Mouse (Mus musculus): ENCODE data around the gene Hoxb3.

Gene Hoxb3

DNA sequence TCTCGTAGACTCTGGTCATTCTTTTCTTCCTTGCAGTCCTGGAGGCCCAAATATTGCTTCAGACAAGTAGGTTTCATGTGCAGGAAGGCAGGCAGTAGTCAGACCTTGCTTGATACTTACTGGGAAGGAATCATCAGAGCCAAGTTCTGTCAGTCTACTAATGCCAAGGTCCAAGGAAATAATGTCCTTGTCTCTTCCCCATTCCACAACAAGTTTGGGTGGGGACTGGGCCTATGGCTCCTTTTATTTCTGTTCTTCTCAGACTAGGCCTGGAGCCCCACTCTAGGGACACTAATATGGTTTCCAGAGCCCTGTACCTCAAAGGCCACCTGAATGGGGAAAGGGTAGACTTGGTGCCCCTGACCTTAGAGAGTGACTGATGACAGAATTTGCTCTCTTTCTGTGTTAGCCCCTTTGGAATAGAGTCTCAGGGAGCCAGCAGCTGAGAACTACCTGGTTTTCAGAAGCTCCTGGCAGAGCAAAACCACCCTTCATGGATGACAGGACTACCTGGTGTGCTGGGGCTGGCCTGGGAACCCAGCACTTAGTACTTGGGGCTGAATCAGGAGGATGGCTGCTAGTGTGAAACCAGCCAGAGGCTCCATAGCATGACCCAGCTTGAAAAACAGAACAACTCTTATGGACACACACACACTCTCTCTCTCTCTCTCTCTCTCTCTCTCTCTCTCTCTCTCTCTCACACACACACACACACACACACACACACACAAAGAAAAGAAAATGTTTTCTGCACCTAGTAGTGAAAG lies 34.5 kb upstream of the Hoxb3 start:
- no peak for DNase-seq (ENCODE audit: low read depth, low spot score)

DNA sequence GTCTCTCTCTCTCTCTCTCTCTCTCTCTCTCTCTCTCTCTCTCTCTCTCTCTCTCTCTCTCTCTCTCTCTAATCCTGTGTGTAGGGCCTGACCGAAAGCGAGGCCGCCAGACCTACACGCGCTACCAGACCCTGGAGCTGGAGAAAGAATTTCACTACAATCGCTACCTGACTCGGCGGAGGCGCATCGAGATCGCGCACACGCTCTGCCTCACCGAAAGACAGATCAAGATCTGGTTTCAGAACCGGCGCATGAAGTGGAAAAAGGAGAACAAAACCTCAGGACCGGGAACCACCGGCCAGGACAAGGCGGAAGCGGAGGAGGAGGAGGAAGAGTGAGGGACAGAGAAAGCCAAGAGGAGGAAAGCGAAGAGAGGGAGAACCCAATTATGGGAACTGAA lies 33.8 kb upstream of the Hoxb3 start:
- DNase-seq (ENCODE audit: low read depth, low spot score), result no peak

DNA sequence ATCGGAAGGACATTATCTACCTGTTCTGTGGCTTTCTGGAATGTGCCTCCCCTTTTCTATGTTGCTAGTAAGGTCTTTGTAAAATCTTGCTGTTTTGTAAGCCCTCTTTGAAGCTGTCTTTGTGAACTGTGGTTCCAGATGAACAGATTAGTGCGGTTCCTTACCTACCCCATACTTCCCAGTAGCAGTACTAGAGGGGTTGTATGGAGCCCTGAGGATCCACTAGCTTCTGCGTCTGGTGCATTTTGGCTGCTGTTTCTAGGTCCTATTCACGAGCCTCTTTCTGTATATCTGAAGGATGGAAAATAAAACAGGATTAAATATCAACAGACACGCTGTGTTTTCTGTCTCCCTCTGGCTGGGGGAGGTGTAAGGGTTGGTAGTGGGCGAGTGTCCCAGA lies 33.3 kb upstream of the Hoxb3 start:
- no peak for DNase-seq (ENCODE audit: low read depth, low spot score)

DNA sequence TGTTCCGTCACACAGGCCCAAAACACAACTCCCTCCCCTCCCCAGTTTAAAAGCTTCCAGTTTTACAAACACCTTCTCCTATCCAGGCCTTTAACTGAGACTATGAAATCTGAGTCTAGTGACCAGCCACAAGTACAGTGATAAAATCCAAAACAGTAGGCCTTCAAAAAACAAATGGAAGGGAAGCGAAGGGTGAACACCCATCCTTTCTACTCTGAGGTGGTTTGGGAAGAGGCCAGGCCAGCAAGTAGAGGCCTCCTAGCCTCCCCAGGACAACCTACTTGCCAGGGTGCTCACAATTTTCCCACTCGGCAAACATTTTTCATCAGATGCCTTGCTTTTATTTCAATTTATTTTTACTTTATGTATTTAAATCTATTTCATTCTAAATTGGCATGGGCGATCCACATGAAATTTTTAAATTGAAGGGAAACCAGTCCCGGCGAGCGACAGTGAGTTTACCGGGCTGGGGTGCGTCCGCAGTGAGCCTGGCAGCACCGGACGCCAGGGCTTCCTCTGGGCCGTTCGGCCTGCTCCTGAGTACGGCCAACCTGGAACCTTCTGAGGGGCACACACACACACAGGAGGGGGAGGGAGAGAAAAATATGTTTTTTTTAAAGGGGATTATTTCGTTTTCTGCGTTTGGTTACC lies 32.3 kb upstream of the Hoxb3 start:
- no peak for DNase-seq (ENCODE audit: low read depth, low spot score)

DNA sequence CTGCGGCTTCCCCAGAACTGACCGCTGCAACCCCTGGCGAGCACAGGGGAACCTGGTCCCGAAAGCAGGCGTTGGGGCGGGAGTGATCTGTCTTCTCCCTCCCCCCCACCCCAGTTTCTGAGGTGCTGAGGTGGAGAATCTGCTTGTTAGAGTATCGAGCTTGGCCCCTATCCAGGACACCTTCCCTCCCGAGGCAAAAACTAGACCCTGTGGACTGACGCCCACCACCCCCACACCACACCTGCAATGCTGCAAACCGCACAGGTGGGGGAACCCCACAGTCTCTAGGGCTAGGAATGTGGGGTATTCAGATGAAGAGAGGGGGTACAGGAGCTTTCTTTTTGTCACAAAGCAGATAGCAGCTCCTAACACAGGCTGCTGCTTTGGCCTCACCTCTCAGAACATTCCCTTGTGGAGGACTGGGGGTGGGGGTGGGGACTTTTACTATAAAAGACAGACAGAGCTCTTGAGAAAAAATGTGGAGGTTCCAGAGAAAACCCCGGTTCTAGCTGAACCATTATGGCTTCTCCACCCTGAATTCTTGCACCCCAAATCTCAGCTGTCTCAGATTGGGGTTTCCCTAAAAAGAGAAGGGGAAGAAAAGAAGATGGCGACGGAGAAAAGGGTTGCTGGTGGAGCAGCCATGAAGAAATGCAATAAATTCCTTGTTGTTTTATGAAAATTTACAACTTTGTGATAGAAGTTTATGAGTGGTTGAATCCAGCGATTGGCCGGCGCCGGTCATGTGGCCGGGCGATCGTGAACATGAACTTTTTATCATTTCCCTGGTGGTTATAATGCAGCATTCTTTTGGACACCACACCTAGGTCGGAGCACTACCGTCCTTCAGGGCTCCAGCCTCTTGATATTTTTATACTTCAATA lies 31.2 kb upstream of the Hoxb3 start, which contains the start of gene Hoxb6:
Gene Hoxb6, plus strand, starts transcription at position 796 of the 884 bp plus-strand sequence.
- peak; percentile 68 for DNase-seq (ENCODE audit: low read depth, low spot score)

DNA sequence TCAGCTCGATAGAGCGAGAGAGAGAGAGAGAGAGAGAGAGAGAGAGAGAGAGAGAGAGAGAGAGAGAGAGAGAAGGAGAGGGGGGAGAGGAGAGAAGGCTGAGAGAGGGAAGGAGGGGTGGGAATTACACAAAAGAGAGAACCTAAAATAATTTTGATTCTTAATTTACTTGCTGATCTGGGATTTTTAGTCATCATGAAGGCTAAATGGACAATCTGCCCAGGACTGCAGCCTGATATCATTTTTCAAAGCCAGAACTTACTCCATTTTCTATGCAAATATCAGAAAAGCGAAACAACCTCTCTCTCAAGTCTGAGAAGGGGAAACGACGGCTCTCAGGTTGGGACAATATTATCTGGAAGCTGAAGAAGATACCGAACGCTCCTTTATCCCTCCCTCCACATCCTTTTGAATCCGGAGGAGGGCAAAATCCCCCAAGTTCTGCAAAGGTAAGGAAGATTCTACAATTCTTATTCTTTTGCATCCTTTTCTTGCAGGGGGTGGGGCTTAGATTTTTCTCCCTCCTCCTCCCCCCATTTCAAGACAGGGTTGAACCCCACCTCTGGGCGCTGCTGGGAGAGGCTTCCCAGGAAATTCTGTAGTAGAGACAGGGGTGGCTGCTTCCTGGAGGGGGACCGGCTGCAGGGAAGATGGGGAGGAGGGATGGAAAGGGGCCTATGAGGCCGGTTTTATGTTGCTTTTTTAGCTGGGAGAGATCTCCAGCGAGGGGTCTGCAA lies 30.4 kb upstream of the Hoxb3 start:
- peak; percentile 40 for DNase-seq (ENCODE audit: low read depth, low spot score)

DNA sequence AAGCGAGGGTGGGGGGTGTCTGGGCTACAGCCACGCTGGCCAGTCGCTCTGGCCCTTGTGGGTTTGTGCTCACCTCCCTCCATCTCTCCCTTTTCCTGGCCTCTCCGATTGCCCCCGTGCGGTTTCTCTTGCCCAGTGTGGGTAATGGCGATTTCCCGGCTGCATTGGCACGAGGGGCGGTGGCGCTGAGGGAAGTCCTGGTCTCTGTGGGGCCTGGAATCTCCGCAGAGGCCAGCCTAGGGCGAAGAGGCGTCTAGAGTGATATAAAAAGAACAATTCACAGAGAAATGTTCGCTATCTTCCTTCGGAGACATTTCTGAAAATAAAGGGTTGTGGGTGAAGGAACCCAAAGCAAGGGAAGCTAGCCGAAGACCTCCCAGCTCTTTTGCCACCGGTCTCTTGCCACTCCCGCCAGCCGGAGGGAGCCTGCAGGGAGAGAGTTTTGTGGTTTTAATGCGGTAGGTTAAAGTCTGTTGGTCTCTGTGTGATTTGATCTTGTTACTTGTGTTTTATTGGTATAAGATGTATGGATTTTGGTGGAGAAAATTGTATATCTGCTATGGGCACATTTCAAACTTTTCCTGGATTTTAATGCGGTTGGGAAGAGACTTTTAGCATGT lies 29.7 kb upstream of the Hoxb3 start:
- DNase-seq (ENCODE audit: low read depth, low spot score), result no peak

DNA sequence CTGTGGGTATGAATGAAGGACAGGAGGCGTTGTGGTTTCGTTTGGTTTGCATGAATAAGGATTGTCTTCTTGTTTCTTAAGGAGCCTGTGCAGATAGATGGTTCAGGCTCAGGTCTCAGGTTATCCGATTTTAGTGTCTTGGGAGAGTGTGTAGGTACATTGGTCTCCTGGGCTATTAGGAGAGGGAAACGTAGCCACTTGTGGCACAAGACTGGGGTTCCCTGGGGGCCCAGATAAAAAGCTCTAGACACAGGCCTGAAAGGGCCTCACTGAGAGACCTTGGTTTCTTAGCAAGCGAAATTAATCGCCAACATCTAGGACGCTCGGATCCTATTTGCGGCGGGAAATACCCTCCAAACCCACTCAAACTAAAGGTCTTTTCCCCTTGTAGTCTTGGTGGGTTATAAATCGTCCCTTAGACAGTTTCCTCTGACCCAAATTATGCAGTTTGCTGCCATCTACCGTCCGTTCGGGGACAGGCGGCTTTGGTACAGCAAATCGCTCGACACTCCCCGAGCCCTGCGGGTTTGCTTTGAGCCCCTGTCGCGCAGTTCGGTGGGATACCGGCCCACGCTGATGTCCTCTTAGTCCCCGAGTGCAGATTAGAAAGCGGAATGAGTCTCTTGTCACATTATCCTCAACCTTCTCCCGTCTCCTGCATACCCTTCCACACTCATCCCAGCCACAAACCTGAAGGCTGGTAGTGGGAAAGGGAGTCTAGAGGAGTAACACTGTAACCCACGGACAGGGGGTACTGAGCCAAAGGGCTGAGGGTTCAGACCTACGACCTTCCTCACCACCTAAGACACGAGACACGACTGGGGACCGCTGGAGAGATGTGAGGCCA lies 28.7 kb upstream of the Hoxb3 start:
- peak; percentile 90 for DNase-seq (ENCODE audit: low read depth, low spot score)

DNA sequence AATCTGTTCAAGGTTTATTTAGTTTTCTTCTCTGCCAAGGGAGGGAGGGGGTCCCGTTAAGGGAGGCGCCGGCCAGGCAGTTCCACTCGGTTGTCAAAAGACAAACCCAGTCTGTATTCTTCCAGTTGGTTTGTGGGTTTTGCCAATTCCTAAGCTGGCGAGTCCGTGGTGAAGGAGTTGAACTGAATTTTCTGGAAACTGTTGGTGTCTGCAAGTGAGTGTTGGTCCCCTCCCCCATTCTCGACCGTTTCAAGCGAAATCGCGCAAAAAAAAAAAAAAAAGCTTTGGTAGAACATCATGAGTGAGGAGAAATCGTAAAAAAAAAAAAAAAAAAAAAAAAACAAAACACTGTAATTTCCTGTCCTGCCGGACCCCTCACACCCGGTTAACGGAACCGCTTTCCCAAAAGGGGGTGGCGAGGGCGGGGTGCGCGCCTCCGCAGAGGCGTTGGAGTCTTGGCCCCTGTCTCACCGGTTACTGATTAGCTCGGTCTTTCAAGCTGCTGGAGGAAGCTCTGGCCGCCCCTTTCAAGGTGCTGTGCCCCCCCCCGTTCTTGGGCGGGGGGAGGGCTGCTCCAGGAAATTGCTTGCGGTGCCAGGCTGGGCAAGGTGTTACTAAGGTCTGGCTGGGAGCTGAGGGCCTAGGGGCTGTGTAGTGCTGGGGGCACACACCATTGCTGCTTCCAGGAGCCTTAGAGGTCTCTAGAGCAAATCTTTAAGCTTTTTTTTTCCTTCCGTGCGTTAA lies 27.9 kb upstream of the Hoxb3 start:
- peak; percentile 47 for DNase-seq (ENCODE audit: low read depth, low spot score)

DNA sequence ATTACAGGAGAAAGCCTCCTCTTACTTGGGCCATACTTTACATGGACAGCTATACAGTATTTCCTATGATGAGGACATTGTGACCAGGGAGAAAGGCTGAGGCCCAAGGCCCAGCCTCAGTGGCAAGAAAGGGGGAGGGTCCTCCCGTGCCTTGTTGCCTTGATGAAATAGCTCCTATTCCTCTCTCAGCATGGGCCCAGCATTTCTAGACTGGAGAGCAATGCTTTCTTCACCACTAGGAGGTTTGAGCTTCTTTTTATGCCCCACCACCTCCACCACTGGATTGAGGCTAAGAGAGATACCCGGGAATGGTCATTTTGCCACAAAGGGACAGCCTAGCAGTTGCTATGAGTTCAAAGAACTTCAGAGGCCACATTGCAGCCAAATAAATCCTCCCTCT lies 26.1 kb upstream of the Hoxb3 start:
- no peak for DNase-seq (ENCODE audit: low read depth, low spot score)

DNA sequence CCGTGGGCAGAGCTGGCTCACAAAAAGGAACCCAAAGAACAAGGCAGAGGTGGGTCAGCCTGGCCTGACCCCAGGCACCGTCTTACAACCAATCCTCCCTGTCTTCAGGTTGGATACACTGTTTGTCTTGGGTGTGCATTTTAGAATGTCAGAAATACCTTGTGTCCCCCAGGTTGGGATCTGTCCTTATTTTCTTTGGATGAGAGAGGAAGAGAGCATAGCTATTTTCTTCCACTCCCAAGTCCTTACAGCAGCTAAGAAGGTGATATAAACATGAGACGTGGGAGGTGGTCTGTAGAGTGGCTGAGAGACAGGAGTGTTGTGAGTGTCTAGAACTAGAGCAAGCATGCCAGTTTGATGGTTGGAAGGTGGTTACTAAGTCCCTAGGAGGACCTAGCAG lies 25.7 kb upstream of the Hoxb3 start:
- DNase-seq (ENCODE audit: low read depth, low spot score), result no peak

DNA sequence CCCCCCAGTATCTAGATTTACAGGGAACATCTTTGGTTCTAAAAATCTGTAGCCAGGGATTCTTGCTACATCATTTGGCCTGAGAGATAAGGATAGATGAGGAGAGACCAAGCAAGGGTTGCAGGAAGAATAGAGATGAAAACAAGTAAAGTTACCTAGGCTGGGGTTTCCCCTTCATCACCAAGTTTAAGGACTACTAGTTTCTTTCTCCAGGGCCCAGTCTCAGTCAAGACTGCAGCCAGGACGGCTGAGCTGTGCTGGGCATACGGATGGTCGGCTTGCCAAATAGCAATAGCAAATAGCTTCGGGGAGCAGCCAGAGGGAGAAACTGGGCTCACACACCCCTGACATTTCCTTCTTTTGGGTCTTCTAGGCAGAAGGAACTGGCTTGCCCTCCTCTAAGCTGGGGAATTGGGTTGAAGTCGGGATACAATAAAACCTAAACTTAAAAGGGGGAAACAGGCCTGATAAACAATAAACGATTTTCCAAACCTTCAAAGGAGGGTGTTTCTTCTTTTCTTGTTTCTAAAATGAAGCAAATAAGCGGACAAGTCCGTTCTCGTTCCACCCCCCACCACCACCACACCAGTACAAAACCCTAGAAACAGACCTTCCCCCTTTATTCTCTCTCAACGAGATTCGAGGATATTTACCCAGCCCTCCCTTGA lies 25.0 kb upstream of the Hoxb3 start:
- DNase-seq (ENCODE audit: low read depth, low spot score), result no peak

DNA sequence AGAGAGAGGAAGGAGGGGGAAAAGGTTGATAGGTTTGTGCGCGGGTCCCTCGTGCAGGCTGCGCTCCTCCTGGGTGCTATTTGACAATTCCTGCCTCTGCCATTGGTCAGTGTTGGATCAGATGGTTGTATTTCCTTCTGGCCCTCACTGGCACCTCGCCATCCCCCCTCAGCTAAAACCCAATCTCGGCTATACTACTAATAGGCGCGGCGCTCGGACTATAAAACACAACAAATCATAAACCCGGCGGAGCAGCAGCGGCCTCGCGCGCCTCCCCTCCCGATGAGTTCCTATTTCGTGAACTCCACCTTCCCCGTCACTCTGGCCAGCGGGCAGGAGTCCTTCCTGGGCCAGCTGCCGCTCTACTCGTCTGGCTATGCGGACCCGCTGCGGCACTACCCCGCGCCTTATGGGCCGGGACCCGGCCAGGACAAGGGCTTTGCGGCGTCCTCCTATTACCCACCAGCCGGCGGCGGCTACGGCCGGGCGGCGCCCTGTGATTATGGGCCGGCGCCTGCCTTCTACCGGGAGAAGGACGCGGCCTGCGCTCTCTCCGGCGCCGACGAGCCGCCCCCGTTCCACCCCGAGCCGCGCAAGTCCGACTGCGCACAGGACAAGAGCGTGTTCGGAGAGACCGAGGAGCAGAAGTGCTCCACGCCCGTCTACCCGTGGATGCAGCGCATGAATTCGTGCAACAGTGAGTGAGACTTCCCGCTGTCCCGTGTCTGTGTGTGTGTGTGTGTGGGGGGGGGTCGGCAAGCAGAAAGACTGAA lies 24.0 kb upstream of the Hoxb3 start:
- no peak for DNase-seq (ENCODE audit: low read depth, low spot score)

DNA sequence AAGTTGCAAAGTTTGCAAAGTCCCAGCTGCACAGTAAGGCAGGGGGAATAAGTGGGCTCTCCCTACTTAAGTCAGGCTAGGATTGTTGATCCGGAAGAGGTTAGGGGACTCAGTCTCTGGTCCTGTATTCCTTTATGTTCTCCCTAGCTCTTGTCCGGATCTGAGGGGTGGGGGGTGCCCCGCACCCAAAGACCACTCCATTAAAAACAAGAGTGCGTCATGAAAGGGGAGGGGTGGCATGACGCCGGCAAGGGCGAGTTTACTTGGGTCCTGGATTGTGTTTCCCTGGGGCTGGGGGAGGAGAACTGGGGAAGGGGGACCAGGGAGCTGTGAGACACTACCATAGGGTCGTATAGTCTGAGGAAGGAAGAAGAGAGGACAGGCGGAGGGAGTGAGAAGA lies 23.3 kb upstream of the Hoxb3 start:
- DNase-seq (ENCODE audit: low read depth, low spot score), result no peak

DNA sequence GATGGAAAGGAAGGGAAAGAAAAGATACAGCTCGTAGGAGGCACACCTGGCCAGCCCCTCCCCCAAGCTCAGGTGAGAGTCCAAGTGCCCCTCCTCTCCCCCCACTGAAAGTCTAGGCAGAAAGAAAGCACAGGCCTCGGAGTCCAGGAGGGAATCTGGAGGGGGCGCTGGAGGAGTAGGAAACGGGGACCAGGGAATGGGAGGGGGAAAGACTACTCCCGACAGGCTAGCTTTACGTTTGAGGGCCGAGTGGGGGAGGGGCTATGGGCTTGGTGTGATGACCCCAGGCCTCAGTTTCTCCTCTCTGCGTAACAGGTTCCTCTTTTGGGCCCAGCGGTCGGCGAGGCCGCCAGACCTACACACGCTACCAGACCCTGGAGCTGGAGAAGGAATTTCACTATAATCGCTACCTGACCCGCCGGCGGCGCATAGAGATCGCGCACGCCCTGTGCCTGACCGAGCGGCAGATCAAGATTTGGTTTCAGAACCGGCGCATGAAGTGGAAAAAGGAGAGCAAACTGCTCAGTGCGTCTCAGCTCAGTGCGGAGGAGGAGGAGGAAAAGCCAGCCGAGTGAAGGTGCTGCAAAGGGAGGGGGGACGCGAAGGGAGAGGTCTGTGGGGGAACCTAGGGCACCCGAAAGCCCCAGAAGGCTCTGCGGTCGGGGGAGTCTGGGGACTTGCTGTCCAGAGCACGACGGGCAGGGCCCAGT lies 22.6 kb upstream of the Hoxb3 start:
- no peak for DNase-seq (ENCODE audit: low read depth, low spot score)

DNA sequence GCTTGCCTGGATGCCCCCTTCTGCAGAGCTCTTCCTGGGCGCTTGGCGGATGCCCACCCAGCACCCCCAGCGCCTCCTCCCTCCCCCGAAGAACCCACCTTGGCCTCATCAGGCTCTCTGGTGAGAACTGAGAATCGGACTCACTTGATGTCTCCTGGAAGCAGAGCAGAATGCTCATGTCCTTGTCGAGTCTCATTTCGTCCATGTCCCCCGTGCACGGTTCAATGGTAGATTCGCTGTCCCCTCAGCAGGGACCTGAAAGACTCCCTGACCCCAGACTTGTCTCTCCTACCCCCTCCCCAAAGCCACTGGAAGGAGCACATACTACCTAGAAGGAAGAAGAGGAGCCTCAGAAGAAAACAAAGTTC lies 22.1 kb upstream of the Hoxb3 start:
- no peak for DNase-seq (ENCODE audit: low read depth, low spot score)

DNA sequence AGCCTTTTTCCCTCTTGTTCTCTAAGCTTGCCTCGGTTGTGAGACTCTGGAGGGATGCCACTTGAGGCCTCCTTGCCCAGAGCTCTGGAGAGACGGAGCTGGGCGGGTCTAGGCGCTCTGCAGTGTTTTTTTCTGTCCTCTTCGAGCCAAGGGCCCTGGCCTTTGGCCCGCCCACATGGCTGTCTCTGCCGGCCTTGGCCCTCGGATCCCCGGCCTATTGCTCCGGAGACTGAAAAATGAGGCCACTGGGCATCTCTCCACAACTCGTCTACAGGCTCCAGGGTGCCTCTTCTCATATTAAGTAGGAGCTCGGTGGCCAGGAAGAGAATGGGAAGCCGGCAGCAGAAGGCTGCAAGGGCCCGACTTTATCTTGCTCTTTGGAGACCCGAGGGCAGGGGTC lies 21.3 kb upstream of the Hoxb3 start:
- DNase-seq (ENCODE audit: low read depth, low spot score), result no peak

Measured in 3T3-L1 (cell line).